Mouse (Mus musculus) T-helper 1 cell (primary cell): ENCODE results near the gene B9d1.

ENCODE experiments used
- in situ Hi-C: fragments of 300-600 bp; cut with MboI, MseI; formaldehyde crosslinking; loops from one replicate; pipeline ENCODE4 v1.15.1; 2025; ENCODE audit warnings: high pct_unique_total_duplicates

Gene B9d1

GRCm38 (mm10) chr11:61540642-61541041 lies 35.7 kb downstream of the B9d1 start:
- in situ Hi-C loops: no loop called here

GRCm38 (mm10) chr11:61541106-61541505 lies 36.2 kb downstream of the B9d1 start:
- in situ Hi-C loops: no loop called here

- in situ Hi-C loops: no loop called here
These were observed 40.6 kb downstream of the B9d1 start for GRCm38 (mm10) chr11:61545586-61545985.

GRCm38 (mm10) chr11:61546452-61546851 lies 41.5 kb downstream of the B9d1 start:
- in situ Hi-C loops: no loop called here

- in situ Hi-C loops: no loop called here
These were observed 42.8 kb downstream of the B9d1 start for GRCm38 (mm10) chr11:61547710-61548109.

- in situ Hi-C loops: no loop called here
These were observed 45.7 kb downstream of the B9d1 start for GRCm38 (mm10) chr11:61550631-61551030.

GRCm38 (mm10) chr11:61553015-61553754 lies 48.2 kb downstream of the B9d1 start:
- in situ Hi-C loops: no loop called here

- in situ Hi-C loops: no loop called here
These were observed 54.6 kb downstream of the B9d1 start for GRCm38 (mm10) chr11:61559572-61559971.

- in situ Hi-C loops: no loop called here
These were observed 57.5 kb downstream of the B9d1 start for GRCm38 (mm10) chr11:61562421-61562820.
